Mouse (Mus musculus): ENCODE measurements around the gene Acap1. TPM values are rescaled to one million over a fixed set of nuclear protein-coding genes. Genes with fewer than 3 reads are reported as not detected.
"Not testable (repeated sequence)": the region's sequence is repeated elsewhere in the genome, so short reads cannot be mapped to it uniquely, and the experiment has no call there.

Gene Acap1
- polyA plus RNA-seq, 1 experiment from 2014 or later: 19.9 TPM

DNA sequence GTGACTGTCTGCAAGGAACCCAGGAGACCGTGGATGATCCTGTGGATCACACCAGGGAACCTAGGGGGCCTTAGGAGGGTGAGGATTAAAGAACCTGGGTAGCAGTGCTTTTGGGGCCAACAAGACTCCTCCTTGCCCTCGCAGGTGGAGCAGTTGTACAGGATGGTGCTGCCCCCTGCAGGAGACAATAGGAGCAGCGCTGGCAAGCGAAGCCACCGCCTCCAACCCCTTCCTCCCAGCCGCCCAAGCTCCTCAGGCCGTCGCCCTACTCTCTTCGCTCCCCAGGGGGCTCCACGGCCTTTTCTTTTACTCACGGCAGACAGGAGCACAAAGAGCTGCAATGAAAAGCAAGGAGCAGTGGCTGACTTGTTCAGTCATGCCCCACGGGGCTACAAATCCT lies 18.5 kb downstream of the Acap1 start:
- H3K4me1 ChIP-seq (ENCODE audit: control insufficient read depth, insufficient read depth, low read length): peaks cover 19% of the 10 kb centered on the region
- ATAC-seq (replicated peaks; ENCODE audit: extremely low read depth, insufficient read depth, low FRiP score): no peak
- H3K9ac ChIP-seq (ENCODE audit: low read length): peak overlapping the region; percentile 45; the same call in 1 of the 2 replicates
- H3K36me3 ChIP-seq (ENCODE audit: control insufficient read depth, insufficient read depth): no peaks in the 10 kb centered on the region
- WGBS: under 1% methylated on average over 11 of the region's 12 CpGs
- peak overlapping the region; percentile 74 for H3K27ac ChIP-seq (ENCODE audit: low read length)
- no peaks in the 10 kb centered on the region for H3K9me3 ChIP-seq (replicated peaks; ENCODE audit: control insufficient read depth, low read length)
- peak overlapping the region; percentile 16; the same call in 1 of the 2 replicates for H3K4me3 ChIP-seq (ENCODE audit: low read length)
- no peaks in the 10 kb centered on the region for H3K27me3 ChIP-seq (ENCODE audit: control insufficient read depth, insufficient read depth, low read length)
- peak overlapping the region; percentile 49 for H3K4me2 ChIP-seq (ENCODE audit: low read depth, low read length)

DNA sequence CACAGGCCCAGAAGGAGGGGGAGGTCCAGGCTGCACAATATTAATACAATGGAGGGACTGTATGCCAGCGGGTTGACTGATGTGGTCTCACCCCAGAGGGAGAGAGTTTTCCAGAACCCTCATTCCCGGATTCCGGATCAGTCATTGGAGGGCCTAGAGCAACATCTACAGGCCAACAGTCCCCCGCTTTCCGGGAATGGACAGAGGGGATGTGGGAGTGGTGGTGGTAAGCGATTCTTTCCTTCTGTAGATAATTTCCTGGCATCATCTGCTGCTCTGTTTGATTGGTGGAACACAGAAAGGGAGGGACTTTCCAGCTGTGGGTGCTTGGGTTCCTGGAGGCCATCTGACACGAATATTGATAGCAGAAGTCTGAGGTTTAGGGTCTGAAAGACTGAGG lies 19.2 kb downstream of the Acap1 start:
- peak overlapping the region; percentile 74 for H3K27ac ChIP-seq (ENCODE audit: low read length)
- no peaks in the 10 kb centered on the region for H3K9me3 ChIP-seq (replicated peaks; ENCODE audit: control insufficient read depth, low read length)
- H3K4me3 ChIP-seq (ENCODE audit: low read length): no peak overlapping the region
- H3K4me2 ChIP-seq (ENCODE audit: low read depth, low read length): no peak overlapping the region
- H3K4me1 ChIP-seq (ENCODE audit: control insufficient read depth, insufficient read depth, low read length): peaks cover 12% of the 10 kb centered on the region
- no peaks in the 10 kb centered on the region for H3K36me3 ChIP-seq (ENCODE audit: control insufficient read depth, insufficient read depth)
- peak; percentile 38 for ATAC-seq (replicated peaks; ENCODE audit: extremely low read depth, insufficient read depth, low FRiP score)
- no peaks in the 10 kb centered on the region for H3K27me3 ChIP-seq (ENCODE audit: control insufficient read depth, insufficient read depth, low read length)
- WGBS: 37% methylated on average over 7 of the region's 7 CpGs
- H3K9ac ChIP-seq (ENCODE audit: low read length): no peak overlapping the region

DNA sequence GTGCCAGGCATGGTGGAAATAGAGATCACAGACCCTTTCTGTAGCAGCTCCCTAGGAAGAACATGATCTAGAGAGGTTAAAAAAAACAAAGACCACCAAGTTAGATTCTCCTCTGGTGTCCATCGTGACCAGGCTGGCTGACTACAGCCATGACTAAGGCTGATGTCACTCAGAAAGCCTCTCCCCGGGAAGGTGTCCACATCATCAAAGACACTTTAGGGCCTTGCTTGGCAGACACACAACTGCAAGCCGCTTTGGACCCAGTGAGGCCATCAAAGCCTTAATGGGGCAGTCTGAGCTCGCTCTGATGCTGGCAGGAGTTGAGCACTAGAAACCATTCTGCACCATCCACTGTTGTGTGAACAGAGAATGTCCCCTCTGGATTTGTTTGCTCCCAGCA lies 22.9 kb downstream of the Acap1 start:
- Histone ChIP-seq H3K9ac (ENCODE audit: low read length) (no peak overlapping the region), H3K9me3 (replicated peaks; ENCODE audit: control insufficient read depth, low read length) (no peaks in the 10 kb centered on the region), H3K4me2 (ENCODE audit: low read depth, low read length) (no peak overlapping the region), H3K4me3 (ENCODE audit: low read length) (no peak overlapping the region), H3K27me3 (ENCODE audit: control insufficient read depth, insufficient read depth, low read length) (no peaks in the 10 kb centered on the region), H3K4me1 (ENCODE audit: control insufficient read depth, insufficient read depth, low read length) (peaks cover 5% of the 10 kb centered on the region; the same call in 1 of the 2 replicates), H3K27ac (ENCODE audit: low read length) (no peak overlapping the region), H3K36me3 (ENCODE audit: control insufficient read depth, insufficient read depth) (no peaks in the 10 kb centered on the region)
- 70% methylated on average over 4 of the region's 4 CpGs for WGBS
- no peak for ATAC-seq (replicated peaks; ENCODE audit: extremely low read depth, insufficient read depth, low FRiP score)

DNA sequence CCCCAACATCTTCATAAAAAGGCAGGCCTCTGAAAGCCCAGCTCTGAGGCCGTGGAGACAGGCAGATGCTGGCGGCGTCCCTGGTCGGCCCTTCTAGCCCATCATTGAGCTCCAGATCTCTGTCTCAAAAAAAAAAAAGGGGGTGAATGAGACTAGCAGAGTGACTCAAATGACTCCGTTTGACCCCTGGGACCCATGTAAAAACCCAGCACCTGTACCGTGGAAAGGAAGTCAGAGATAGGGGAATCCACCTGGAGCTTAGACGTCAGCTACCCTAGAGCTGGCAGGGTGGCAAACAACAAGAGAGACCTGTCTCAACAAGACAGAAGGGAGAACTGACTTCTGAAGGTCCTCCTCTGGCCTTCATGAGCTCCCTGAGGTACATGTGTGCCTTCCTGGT lies 23.5 kb downstream of the Acap1 start:
- no peaks in the 10 kb centered on the region for H3K36me3 ChIP-seq (ENCODE audit: control insufficient read depth, insufficient read depth)
- H3K4me1 ChIP-seq (ENCODE audit: control insufficient read depth, insufficient read depth, low read length): no peaks in the 10 kb centered on the region; the same call in 1 of the 2 replicates
- H3K4me3 ChIP-seq (ENCODE audit: low read length): no peak overlapping the region
- H3K9me3 ChIP-seq (replicated peaks; ENCODE audit: control insufficient read depth, low read length): no peaks in the 10 kb centered on the region
- H3K27me3 ChIP-seq (ENCODE audit: control insufficient read depth, insufficient read depth, low read length): no peaks in the 10 kb centered on the region
- H3K9ac ChIP-seq (ENCODE audit: low read length): no peak overlapping the region
- H3K4me2 ChIP-seq (ENCODE audit: low read depth, low read length): no peak overlapping the region
- no peak for ATAC-seq (replicated peaks; ENCODE audit: extremely low read depth, insufficient read depth, low FRiP score)
- H3K27ac ChIP-seq (ENCODE audit: low read length): no peak overlapping the region
- 84% methylated on average over 7 of the region's 7 CpGs for WGBS

DNA sequence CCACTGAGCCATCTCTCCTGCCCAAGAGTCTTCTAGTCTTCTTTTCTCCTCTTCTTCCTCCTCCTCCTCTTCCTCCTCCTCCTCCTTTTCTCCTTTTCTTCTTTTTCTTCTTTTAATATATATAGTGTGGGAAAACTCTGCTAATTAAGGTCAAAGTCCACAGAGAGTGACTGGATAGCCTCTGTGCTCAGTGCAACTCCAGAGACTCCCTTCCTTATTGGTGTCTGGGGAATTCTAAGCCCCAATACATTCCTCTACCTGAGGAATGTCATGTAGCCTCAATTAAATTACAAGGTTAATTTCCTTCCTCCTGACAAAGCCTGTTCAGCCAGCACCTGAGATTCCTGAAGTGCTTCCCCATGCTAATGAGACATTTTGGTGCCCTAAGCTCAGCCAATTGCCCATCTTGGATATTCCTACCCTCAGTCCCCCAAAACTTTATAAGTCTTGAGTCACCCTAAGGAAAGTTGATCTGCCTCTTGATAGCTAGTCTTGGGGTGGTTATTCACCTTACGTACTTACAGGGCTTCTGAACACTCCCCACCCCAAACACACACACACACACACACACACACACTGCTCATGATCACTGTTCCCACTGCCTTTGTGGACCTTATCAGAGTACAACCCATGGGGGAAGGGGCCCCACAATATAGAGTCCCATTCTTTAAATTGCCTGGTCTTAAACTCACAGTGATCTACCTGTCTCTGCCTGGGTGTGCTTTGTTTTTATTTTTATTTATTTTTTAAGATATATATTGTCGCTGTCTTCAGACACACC lies 24.9 kb downstream of the Acap1 start:
- Histone ChIP-seq H3K4me2 (ENCODE audit: low read depth, low read length) (no peak overlapping the region), H3K27ac (ENCODE audit: low read length) (no peak overlapping the region), H3K27me3 (ENCODE audit: control insufficient read depth, insufficient read depth, low read length) (no peaks in the 10 kb centered on the region), H3K9ac (ENCODE audit: low read length) (no peak overlapping the region), H3K4me1 (ENCODE audit: control insufficient read depth, insufficient read depth, low read length) (no peaks in the 10 kb centered on the region), H3K9me3 (replicated peaks; ENCODE audit: control insufficient read depth, low read length) (no peaks in the 10 kb centered on the region), H3K36me3 (ENCODE audit: control insufficient read depth, insufficient read depth) (no peaks in the 10 kb centered on the region), H3K4me3 (ENCODE audit: low read length) (no peak overlapping the region)
- WGBS: 85% methylated on average over 2 of the region's 2 CpGs
- ATAC-seq (replicated peaks; ENCODE audit: extremely low read depth, insufficient read depth, low FRiP score): no peak

DNA sequence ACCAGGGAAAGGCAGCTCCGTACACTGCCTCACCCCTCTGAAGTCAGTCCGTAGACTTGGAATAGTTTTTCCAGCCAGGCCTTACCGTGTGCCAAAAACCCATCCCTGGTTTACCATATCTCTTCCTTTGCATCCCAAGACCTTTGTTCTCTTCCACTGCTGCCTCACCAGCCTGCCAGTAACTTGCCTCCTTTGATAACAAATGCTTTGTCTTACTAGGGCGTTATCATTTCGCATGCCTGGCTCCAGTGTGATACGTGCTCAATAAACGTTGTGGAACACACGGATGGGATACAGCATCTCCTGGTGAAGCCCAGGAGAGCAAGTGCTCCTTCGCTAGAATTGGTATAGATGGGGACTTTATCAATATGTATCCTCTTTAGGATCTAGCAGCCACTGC lies 28.0 kb downstream of the Acap1 start:
- Histone ChIP-seq H3K36me3 (ENCODE audit: control insufficient read depth, insufficient read depth) (no peaks in the 10 kb centered on the region), H3K27me3 (ENCODE audit: control insufficient read depth, insufficient read depth, low read length) (no peaks in the 10 kb centered on the region), H3K9me3 (replicated peaks; ENCODE audit: control insufficient read depth, low read length) (no peaks in the 10 kb centered on the region), H3K4me2 (ENCODE audit: low read depth, low read length) (no peak overlapping the region), H3K4me1 (ENCODE audit: control insufficient read depth, insufficient read depth, low read length) (peaks cover 3% of the 10 kb centered on the region), H3K9ac (ENCODE audit: low read length) (no peak overlapping the region), H3K4me3 (ENCODE audit: low read length) (no peak overlapping the region), H3K27ac (ENCODE audit: low read length) (no peak overlapping the region)
- WGBS: 45% methylated on average over 9 of the region's 9 CpGs
- ATAC-seq (replicated peaks; ENCODE audit: extremely low read depth, insufficient read depth, low FRiP score): no peak

DNA sequence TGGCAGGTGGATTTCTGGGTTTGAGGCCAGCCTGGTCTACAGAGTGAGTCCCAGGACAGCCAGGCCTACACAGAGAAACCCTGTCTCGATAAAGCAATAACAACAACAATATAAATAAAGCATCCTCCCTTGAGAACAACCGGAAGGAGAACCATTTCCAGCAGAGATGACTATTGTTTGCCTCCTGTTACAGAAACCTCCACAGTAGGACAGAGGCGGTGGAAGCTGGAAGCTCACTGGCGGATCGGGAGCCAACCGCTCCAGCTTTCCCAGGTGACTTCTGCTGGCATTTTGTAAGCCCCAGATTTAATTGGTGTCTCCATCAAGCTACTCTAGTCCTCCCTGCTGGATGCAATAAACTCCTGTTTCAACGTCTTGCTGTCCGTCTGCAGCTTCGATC lies 29.8 kb downstream of the Acap1 start:
- 79% methylated on average over 9 of the region's 9 CpGs for WGBS

DNA sequence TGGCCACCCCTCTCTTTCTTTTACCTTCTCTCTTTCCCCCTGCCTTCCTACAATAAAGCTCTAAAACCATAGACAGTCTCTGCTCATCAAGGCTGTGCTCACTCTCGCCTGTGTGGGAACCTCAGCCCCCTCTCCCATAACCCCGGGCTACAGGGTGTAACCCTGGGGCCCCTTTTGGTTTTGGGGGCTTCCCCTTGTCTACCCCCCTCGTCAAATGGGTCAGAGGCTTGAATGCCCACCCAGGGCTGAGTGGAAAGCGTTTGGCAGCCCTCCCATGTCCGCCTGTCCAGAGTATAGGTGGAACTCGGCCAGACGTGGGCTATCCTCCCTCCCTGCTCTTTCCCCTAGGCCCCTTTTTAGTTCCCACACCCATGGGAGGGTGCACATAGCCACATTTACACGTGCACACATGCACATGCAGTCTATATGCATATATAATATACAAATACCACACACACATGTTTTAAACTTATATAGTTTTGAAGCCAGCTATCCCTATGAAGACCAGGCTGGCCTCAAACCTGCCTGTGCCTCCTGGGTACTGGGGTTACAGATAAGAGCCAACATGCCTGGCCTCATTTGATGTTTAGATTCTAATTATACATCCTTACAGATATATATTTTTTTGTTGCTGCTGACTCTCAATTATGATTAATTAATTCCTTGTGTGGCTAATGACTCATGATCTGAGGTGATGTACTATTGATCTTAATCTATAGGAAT lies 31.0 kb downstream of the Acap1 start:
- Histone ChIP-seq H3K36me3 (ENCODE audit: control insufficient read depth, insufficient read depth) (no peaks in the 10 kb centered on the region), H3K9me3 (replicated peaks; ENCODE audit: control insufficient read depth, low read length) (no peaks in the 10 kb centered on the region), H3K4me1 (ENCODE audit: control insufficient read depth, insufficient read depth, low read length) (peaks cover 3% of the 10 kb centered on the region), H3K4me3 (ENCODE audit: low read length) (no peak overlapping the region), H3K9ac (ENCODE audit: low read length) (no peak overlapping the region; the same call in 1 of the 2 replicates), H3K27ac (ENCODE audit: low read length) (peak overlapping the region; percentile 35; the same call in 1 of the 2 replicates), H3K4me2 (ENCODE audit: low read depth, low read length) (no peak overlapping the region), H3K27me3 (ENCODE audit: control insufficient read depth, insufficient read depth, low read length) (no peaks in the 10 kb centered on the region)
- WGBS: 38% methylated on average over 8 of the region's 8 CpGs
- ATAC-seq (replicated peaks; ENCODE audit: extremely low read depth, insufficient read depth, low FRiP score): no peak

More for the DNA sequence above, 29.8 kb downstream of the Acap1 start:
- H3K27ac ChIP-seq (ENCODE audit: low read length): no peak overlapping the region
- no peaks in the 10 kb centered on the region for H3K36me3 ChIP-seq (ENCODE audit: control insufficient read depth, insufficient read depth)
- H3K27me3 ChIP-seq (ENCODE audit: control insufficient read depth, insufficient read depth, low read length): no peaks in the 10 kb centered on the region
- ATAC-seq (replicated peaks; ENCODE audit: extremely low read depth, insufficient read depth, low FRiP score): no peak
- H3K9me3 ChIP-seq (replicated peaks; ENCODE audit: control insufficient read depth, low read length): no peaks in the 10 kb centered on the region
- H3K9ac ChIP-seq (ENCODE audit: low read length): no peak overlapping the region
- H3K4me2 ChIP-seq (ENCODE audit: low read depth, low read length): no peak overlapping the region
- H3K4me3 ChIP-seq (ENCODE audit: low read length): no peak overlapping the region
- peaks cover 3% of the 10 kb centered on the region for H3K4me1 ChIP-seq (ENCODE audit: control insufficient read depth, insufficient read depth, low read length)

DNA sequence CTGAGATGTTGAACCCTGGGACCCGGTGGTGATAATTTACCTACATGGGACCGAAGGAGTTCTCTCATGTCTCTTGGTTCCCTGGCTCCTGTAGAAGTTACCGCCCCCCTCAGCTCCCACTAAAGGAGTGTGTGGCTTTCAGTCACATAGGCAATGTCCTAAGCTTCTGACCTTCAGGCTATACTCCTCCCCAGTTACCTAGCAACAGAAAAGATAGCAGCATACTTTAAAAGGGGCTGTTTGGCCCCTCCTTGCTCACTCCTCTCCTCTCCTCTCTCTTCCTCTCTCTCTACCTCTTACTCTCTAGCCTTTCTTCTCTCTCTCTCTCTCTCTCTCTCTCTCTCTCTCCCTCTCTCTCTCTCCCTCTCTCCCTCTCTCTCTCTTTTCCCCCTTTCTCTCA lies 31.6 kb downstream of the Acap1 start:
- WGBS: 38% methylated on average over 3 of the region's 3 CpGs
- not testable (repeated sequence) for H3K4me2 ChIP-seq (ENCODE audit: low read depth, low read length); H3K4me1 ChIP-seq (ENCODE audit: control insufficient read depth, insufficient read depth, low read length); H3K9ac ChIP-seq (ENCODE audit: low read length); H3K9me3 ChIP-seq (replicated peaks; ENCODE audit: control insufficient read depth, low read length); H3K36me3 ChIP-seq (ENCODE audit: control insufficient read depth, insufficient read depth); H3K27me3 ChIP-seq (ENCODE audit: control insufficient read depth, insufficient read depth, low read length); H3K27ac ChIP-seq (ENCODE audit: low read length); H3K4me3 ChIP-seq (ENCODE audit: low read length)
- peak; percentile 52 for ATAC-seq (replicated peaks; ENCODE audit: extremely low read depth, insufficient read depth, low FRiP score)

Measured in heart, embryonic 16.5 days (tissue).